Mouse (Mus musculus) heart, adult 18-20 months (tissue): ENCODE measurements at regions not wholly inside any gene's neighbourhood (a gene's known extent, or its start where the extent isn't known, plus 50 kb on each side); places are given as distances from the start of the nearest gene placed in this dataset.

Experiments
- DNase-seq, 2 experiments: peaks; one replicate each; pipeline ENCODE4 v3.0.0; 2021 to 2022; ENCODE audit warnings: mixed read lengths in 1 of 2

GRCm38 (mm10) chr9:23134006-23134405 lies 88.9 kb upstream of the Bmper start:
- no peak for DNase-seq

GRCm38 (mm10) chr9:23134421-23135118 lies 88.3 kb upstream of the Bmper start:
- DNase-seq, result no peak

- DNase-seq, result peak; percentile 21 to 37
Observed at GRCm38 (mm10) chr9:23136511-23136910, 86.4 kb upstream of the Bmper start.

- DNase-seq, result peak; percentile 30 to 33
Observed at GRCm38 (mm10) chr9:23137682-23138210, 85.1 kb upstream of the Bmper start.

- no peak for DNase-seq
Observed at GRCm38 (mm10) chr9:23139580-23140162, 83.2 kb upstream of the Bmper start.

GRCm38 (mm10) chr9:23144281-23144680 lies 78.6 kb upstream of the Bmper start:
- peak in 1 of 2 experiments; percentile 40 for DNase-seq

DNA sequence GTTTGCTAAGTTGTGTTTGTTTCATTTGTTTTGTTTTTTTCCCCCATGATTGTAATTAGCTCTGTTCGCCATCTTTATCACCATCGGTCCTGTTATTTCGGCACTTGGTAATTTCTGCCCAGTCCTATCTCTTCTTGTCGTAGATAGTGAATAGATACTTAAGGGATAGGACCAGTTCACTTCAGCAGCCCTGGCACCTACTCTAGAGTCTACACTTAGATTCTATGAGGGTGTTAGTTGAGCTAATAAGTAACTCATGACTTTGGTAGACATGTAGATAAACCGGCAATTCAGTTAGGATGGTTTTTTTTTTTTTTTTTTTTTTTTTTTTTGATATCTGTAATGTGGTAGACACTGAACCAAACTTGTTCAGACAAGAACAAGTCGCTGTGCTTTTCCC lies 72.5 kb upstream of the Bmper start:
- no peak for DNase-seq

DNA sequence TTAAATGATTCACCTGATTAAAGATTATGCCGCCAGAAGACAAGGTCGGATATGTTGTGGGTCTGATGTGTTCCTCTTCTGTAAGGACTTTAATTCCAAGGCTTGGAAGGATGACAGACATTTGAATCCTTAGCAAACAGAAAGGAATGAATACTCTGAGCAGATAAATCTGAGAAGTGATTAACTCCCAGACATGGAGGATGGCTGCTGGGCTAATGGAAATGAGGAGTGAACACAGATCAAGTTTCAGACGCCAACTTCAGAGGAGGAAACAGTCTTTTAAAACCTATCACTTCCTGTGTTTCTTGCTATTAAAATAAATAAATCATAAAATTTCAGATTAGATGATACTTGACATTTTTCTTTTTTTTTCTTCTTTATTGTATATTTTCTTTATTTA lies 72.0 kb upstream of the Bmper start:
- no peak for DNase-seq

- no peak for DNase-seq
Observed at GRCm38 (mm10) chr9:23151953-23152490, 70.9 kb upstream of the Bmper start.

DNA sequence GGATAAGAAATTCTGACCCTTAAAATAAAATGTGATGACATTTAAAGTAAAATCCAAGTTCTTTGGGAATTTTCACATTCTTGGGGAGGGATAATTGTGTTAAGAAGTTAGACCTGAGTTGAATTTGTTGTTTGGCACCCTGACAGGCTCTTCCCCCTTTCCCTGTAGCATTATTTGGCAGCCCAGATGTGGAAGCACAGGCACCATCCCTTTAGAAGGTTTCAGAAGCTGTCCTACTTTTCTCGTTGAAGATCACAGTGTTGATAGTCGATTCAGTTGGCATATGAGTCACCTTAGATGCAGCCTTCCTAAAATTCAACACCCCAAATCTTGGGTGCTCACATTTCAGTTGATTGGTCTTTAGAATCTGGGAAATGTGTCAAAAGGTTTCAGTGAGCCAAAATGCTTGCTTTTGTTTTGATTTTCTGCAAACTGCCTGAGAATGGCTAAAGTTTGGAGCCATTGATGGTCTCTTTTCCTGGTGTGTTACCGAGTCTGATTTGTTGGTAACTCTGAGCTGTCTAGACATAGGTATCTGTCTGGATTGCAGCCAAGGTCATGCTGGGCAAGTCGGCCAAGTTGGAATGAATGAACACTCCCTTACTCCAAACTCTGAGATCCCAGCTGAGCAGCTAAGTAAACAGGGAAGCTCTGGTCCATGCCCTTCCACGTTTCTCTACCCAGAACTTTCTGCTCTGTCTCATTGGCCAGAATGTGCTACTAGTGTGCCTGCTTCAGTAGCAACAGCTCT lies 65.9 kb upstream of the Bmper start:
- DNase-seq, result peak; percentile 25 to 40

GRCm38 (mm10) chr9:23158499-23158898 lies 64.4 kb upstream of the Bmper start:
- no peak for DNase-seq

DNA sequence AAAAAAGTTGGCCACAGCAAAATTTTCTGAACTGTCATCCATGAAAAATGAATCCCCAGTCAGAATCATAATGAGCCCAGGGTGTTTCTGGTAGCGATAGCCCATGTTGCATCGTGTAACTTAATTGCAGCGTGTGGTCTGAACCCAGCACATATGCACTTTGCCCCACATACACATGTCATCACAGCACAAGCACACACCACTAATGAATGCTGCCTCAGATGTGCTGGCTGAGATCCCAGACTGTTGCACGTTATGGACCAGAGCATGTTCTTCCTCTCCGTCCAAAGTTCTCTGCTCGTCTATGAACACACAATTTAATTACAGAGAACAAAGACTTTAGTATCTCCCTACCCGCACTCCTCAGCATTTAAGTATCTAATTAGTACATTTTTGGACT lies 61.5 kb upstream of the Bmper start:
- no peak for DNase-seq

DNA sequence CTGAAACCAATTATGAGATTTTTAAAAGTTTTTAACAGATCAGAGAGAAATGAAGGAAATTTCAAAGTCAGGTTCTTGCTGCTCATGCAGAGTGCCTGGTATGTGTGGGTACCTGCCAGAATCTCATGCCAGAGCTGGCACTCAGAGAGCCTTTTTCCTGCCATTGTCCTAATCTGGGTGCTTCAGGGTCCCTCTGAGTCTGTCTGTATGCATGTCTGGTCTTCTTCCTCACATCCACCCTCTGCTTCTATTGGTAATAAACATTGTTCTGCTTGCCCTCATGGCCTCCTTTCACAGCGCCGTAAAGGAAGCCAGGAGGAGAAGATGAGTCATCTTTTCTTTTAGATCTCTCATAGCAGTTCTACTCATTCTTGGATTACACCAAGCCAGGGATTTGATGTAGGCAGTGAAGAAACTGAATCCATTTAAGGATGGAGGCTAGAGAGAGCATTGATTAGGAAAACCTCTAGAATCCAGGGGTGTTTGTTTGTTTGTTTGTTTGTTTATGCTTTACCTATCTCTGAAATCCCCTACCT lies 55.8 kb upstream of the Bmper start:
- DNase-seq, result no peak

- no peak for DNase-seq
Observed at GRCm38 (mm10) chr9:23167716-23168115, 55.2 kb upstream of the Bmper start.

DNA sequence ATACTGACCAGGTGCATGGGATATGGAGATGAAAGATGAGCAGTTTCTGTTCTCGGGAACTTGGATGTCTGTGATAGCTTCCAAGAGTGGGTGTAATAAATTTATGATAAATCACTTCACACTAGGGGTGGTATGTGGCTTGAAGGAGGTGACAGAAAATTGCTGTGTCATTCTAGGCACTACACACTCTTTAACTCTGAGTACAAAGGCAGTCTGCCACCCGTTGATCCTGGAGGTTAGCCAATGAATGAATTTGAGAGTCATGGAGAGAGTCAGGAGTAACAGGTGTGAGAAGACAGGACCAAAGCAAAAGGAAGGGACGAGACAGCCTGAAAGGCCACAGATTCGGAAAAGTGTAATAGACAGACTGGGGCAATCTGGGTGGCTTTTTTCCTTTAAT lies 54.7 kb upstream of the Bmper start:
- no peak for DNase-seq

GRCm38 (mm10) chr9:23171361-23171760 lies 51.5 kb upstream of the Bmper start:
- no peak for DNase-seq
